Mouse (Mus musculus) lung, adult 2 months (tissue): ENCODE measurements at regions not wholly inside any gene's neighbourhood (a gene's known extent, or its start where the extent isn't known, plus 50 kb on each side); places are given as distances from the start of the nearest gene placed in this dataset.

Source experiments
- CTCF ChIP-seq: fragments of 200-500 bp; IDR thresholded peaks from 2 replicates; pipeline ENCODE4 v1.5.1; 2011; ENCODE audit warnings: mild to moderate bottlenecking, low read length, control low read depth; ENCODE audit not compliant: insufficient read depth
- POLR2A ChIP-seq: fragments of 200-500 bp; IDR thresholded peaks from 2 replicates; pipeline ENCODE4 v1.6.1; 2011; ENCODE audit warnings: low read depth, mild to moderate bottlenecking, control low read depth, low read length, borderline replicate concordance; ENCODE audit errors: extremely low read depth

DNA sequence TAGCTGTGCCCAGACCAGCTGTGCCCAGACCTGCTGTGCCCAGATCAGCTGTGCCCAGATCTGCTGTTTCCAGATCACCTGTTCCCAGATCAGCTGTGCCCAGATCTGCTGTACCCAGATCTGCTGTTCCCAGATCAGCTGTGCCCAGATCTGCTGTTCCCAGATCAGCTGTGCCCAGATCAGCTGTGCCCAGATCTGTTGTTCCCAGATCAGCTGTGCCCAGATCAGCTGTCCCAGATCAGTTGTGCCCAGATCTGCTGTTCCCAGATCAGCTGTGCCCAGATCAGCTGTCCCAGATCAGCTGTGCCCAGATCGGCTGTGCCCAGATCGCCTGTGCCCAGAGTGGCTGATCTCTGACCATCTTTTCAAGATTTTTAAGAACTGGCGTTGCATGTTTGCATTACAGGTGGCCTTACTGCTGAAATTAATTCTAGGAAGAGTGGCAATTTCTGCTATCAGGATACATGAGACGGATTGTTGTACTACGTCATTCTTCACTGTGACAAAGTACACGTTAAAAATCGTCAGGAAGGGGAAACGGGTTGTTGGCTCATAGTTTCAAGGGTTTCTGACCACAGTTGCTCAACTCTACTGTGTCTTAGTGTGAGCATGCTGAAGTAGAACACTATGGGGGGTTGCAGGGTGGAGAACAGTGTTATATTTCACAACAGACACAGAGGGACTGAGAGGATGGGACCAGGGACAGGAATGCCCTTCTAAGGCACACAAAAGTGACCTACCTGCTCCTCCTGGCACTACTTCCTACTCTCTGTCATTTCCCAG is 160.9 kb downstream of the Tmem38b start:
- TF ChIP-seq CTCF, result no peak
- no peak for TF ChIP-seq POLR2A
